Mouse (Mus musculus) central nervous system, embryonic 18 days (tissue): Measurements from ENCODE around the gene Olfr1105. TPM values are rescaled to one million over a fixed set of nuclear protein-coding genes. Genes with fewer than 3 reads are reported as not detected.

ENCODE experiments used
- polyA plus RNA-seq: library from polyadenylated mRNA; depleted of rRNA; stranded (reverse); fragments of >200 nt; gene quantifications from 2 replicates; pipeline ENCODE4 v1.2.3, GENCODE M21; 2012; rRNA removed

Gene Olfr1105
- polyA plus RNA-seq = not detected in 2 replicates

DNA sequence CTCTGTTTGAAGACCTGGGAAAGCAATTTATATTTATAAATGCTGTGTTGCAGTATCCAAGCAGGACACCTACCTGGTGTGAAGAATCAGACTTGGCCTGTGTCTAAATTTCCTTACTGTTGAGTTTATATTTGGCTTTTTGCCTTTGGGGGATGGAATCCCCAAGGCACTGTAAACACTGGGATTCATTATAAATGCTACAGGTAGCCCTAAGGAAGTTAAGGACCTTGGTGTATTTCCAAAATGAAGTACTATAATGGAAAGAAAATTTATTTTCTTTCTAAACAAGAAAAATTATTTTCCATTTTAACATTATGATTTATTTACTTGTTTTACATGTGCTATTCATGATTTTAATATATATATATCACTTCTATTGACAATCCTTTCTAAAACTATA, at the start of gene Olfr1105:
TSS of gene Olfr1105 (minus strand) at position 101 of the 400 bp plus-strand sequence.

DNA sequence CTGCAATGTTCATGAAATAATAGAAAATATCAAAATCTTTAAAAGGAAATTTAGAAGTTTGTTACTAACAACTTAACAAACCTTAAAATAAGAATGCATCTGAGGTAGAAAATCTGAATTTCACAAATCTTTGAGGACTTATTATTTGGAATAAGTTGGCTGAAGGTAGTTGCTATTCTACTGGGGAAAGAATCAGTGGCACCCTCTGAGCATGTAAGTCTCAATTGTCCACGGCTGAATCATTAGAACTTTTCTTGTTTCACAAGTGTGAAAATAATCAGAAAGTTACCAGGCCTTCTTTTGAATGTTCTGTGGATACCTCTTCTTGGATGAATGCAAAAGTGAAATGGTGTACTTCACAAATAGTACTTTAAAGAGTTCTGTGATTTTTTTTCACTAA, 39.4 kb upstream of the Olfr1105 start, which contains the start of gene Olfr1107:
TSS of gene Olfr1107 (minus strand) at position 101 of the 400 bp plus-strand sequence.

GRCm38 (mm10) chr2:87052173-87052572, 15.8 kb upstream of the Olfr1105 start, which contains the start of gene Olfr1106:
TSS of gene Olfr1106 (minus strand) at chr2:87052273.

GRCm38 (mm10) chr2:87026980-87027379, 9.4 kb downstream of the Olfr1105 start, which contains the start of gene Olfr1104:
TSS of gene Olfr1104 (minus strand) at chr2:87027080.

GRCm38 (mm10) chr2:86998098-86998497, 38.2 kb downstream of the Olfr1105 start, which contains the start of gene Olfr1102:
TSS of gene Olfr1102 (plus strand) at chr2:86998398.

DNA sequence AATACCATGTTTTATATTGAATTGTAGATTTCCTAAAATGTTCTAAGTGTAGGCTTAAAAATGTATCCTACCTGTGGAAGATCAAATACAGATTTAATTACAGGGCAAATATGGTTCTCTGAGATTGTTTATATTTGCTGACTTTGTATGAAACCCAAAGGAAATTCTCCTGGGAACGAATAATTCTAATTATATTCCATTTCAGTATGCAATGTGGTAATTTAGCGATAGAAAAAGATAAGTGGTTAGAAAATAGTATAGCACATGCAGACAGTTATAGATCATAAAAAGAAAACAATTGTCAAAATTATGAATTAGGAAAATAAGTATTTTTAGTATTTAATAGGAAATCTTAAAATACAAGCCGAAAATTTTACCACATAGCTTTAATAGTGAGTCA, 45.2 kb downstream of the Olfr1105 start, which contains the start of gene Olfr1101:
TSS of gene Olfr1101 (minus strand) at position 101 of the 400 bp plus-strand sequence.

Other genes with a start within 250 kb of the Olfr1105 start
- not detected in 2 replicates for gene Olfr141, start 226.5 kb downstream of the Olfr1105 start, polyA plus RNA-seq
- gene Olfr1094, start 211.9 kb downstream of the Olfr1105 start, polyA plus RNA-seq = not detected in 2 replicates
- not detected in 2 replicates for gene Olfr1095, start 184.8 kb downstream of the Olfr1105 start, polyA plus RNA-seq
- not detected in 2 replicates for gene Gm13723, start 161.7 kb downstream of the Olfr1105 start, polyA plus RNA-seq
- not detected in 2 replicates for gene Olfr1097, start 144.3 kb downstream of the Olfr1105 start, polyA plus RNA-seq
- not detected in 2 replicates for gene Olfr1098, start 112.0 kb downstream of the Olfr1105 start, polyA plus RNA-seq
- gene Olfr1099, start 75.8 kb downstream of the Olfr1105 start, polyA plus RNA-seq = not detected in 2 replicates
- gene Olfr1100, start 56.6 kb downstream of the Olfr1105 start, polyA plus RNA-seq = not detected in 2 replicates
- gene Olfr1101, start 45.3 kb downstream of the Olfr1105 start, polyA plus RNA-seq = not detected in 2 replicates
- not detected in 2 replicates for gene Olfr1102, start 38.1 kb downstream of the Olfr1105 start, polyA plus RNA-seq
- gene Olfr1104, start 9.5 kb downstream of the Olfr1105 start, polyA plus RNA-seq = not detected in 2 replicates
- gene Olfr1106, start 15.7 kb upstream of the Olfr1105 start, polyA plus RNA-seq = not detected in 2 replicates
- gene Olfr1107, start 39.3 kb upstream of the Olfr1105 start, polyA plus RNA-seq = not detected in 2 replicates
- gene Olfr1109, start 59.5 kb upstream of the Olfr1105 start, polyA plus RNA-seq = not detected in 2 replicates
- gene Olfr259, start 78.0 kb upstream of the Olfr1105 start, polyA plus RNA-seq = not detected in 2 replicates
- not detected in 2 replicates for gene Olfr1110, start 103.8 kb upstream of the Olfr1105 start, polyA plus RNA-seq
- not detected in 2 replicates for gene Olfr1111, start 116.1 kb upstream of the Olfr1105 start, polyA plus RNA-seq
- gene Olfr1112, start 151.3 kb upstream of the Olfr1105 start, polyA plus RNA-seq = not detected in 2 replicates
- gene Olfr1113, start 172.4 kb upstream of the Olfr1105 start, polyA plus RNA-seq = not detected in 2 replicates
- gene Olfr1115, start 211.5 kb upstream of the Olfr1105 start, polyA plus RNA-seq = not detected in 2 replicates
- not detected in 2 replicates for gene Olfr1116, start 231.0 kb upstream of the Olfr1105 start, polyA plus RNA-seq